Mouse (Mus musculus): Measurements from ENCODE around the gene 1700017D01Rik. TPM values are rescaled to one million over a fixed set of nuclear protein-coding genes. Genes with fewer than 3 reads are reported as not detected.
"Not testable (repeated sequence)": the region's sequence is repeated elsewhere in the genome, so short reads cannot be mapped to it uniquely, and the experiment has no call there.

The 1700017D01Rik gene
- total and polyA plus RNA-seq, 2 experiments from 2014 or later: not detected

GRCm38 (mm10) chr19:11065202-11065875 is 65.3 kb downstream of the 1700017D01Rik start:
- no peak overlapping the region for H3K9ac ChIP-seq (replicated peaks; ENCODE audit: low read length)
- no peak for DNase-seq (ENCODE audit: low spot score)
- no peaks in the 10 kb centered on the region for H3K9me3 ChIP-seq (ENCODE audit: low read length)
- no peak for TF ChIP-seq CTCF (IDR thresholded peaks at IDR 0.05; ENCODE audit: low read depth)
- no peaks in the 10 kb centered on the region for H3K27me3 ChIP-seq (ENCODE audit: insufficient read depth, low read length)
- H3K4me1 ChIP-seq (ENCODE audit: insufficient read depth, low read length): no peaks in the 10 kb centered on the region
- H3K27ac ChIP-seq: no peak overlapping the region
- ATAC-seq: no peak
- H3K36me3 ChIP-seq (ENCODE audit: insufficient read depth, low read length): no peaks in the 10 kb centered on the region
- H3K4me2 ChIP-seq (ENCODE audit: low read depth, low read length): no peak overlapping the region
- no peak overlapping the region for H3K4me3 ChIP-seq (ENCODE audit: low read length)
- 81% methylated on average over 2 of the region's 2 CpGs for WGBS

- no peaks in the 10 kb centered on the region for H3K4me1 ChIP-seq (ENCODE audit: insufficient read depth, low read length)
- H3K4me3 ChIP-seq (ENCODE audit: low read length): no peak overlapping the region
- no peak overlapping the region for H3K27ac ChIP-seq
- TF ChIP-seq CTCF (IDR thresholded peaks at IDR 0.05; ENCODE audit: low read depth): no peak
- H3K36me3 ChIP-seq (ENCODE audit: insufficient read depth, low read length): no peaks in the 10 kb centered on the region
- no peaks in the 10 kb centered on the region for H3K27me3 ChIP-seq (ENCODE audit: insufficient read depth, low read length)
- no peaks in the 10 kb centered on the region for H3K9me3 ChIP-seq (ENCODE audit: low read length)
- ATAC-seq (no peak), DNase-seq (ENCODE audit: low spot score) (no peak)
- H3K9ac ChIP-seq (replicated peaks; ENCODE audit: low read length): no peak overlapping the region
- no peak overlapping the region for H3K4me2 ChIP-seq (ENCODE audit: low read depth, low read length)
- WGBS: 85% methylated on average over 1 of the region's 1 CpGs
Measured at GRCm38 (mm10) chr19:11060900-11061299, 69.8 kb downstream of the 1700017D01Rik start.

GRCm38 (mm10) chr19:11059967-11060366 is 70.7 kb downstream of the 1700017D01Rik start:
- no peak overlapping the region for H3K27ac ChIP-seq
- no peaks in the 10 kb centered on the region for H3K36me3 ChIP-seq (ENCODE audit: insufficient read depth, low read length)
- TF ChIP-seq CTCF (IDR thresholded peaks at IDR 0.05; ENCODE audit: low read depth): no peak
- DNase-seq (ENCODE audit: low spot score) (no peak), ATAC-seq (no peak)
- H3K4me2 ChIP-seq (ENCODE audit: low read depth, low read length): no peak overlapping the region
- H3K4me1 ChIP-seq (ENCODE audit: insufficient read depth, low read length): no peaks in the 10 kb centered on the region
- H3K4me3 ChIP-seq (ENCODE audit: low read length): no peak overlapping the region
- H3K9me3 ChIP-seq (ENCODE audit: low read length): no peaks in the 10 kb centered on the region
- no peaks in the 10 kb centered on the region for H3K27me3 ChIP-seq (ENCODE audit: insufficient read depth, low read length)
- H3K9ac ChIP-seq (replicated peaks; ENCODE audit: low read length): no peak overlapping the region

- not testable (repeated sequence) for H3K27me3 ChIP-seq (ENCODE audit: insufficient read depth, low read length); H3K4me3 ChIP-seq (ENCODE audit: low read length); H3K4me2 ChIP-seq (ENCODE audit: low read depth, low read length); H3K36me3 ChIP-seq (ENCODE audit: insufficient read depth, low read length); H3K4me1 ChIP-seq (ENCODE audit: insufficient read depth, low read length); H3K27ac ChIP-seq; H3K9ac ChIP-seq (replicated peaks; ENCODE audit: low read length); DNase-seq (ENCODE audit: low spot score); H3K9me3 ChIP-seq (ENCODE audit: low read length); ATAC-seq
- 100% methylated on average over 1 of the region's 1 CpGs for WGBS
Measured at GRCm38 (mm10) chr19:11055700-11056099, 75.0 kb downstream of the 1700017D01Rik start.

GRCm38 (mm10) chr19:11053277-11053676 is 77.4 kb downstream of the 1700017D01Rik start:
- Histone ChIP-seq H3K9me3 (ENCODE audit: low read length) (no peaks in the 10 kb centered on the region), H3K4me1 (ENCODE audit: insufficient read depth, low read length) (no peaks in the 10 kb centered on the region), H3K27me3 (ENCODE audit: insufficient read depth, low read length) (no peaks in the 10 kb centered on the region), H3K4me2 (ENCODE audit: low read depth, low read length) (no peak overlapping the region), H3K36me3 (ENCODE audit: insufficient read depth, low read length) (no peaks in the 10 kb centered on the region), H3K9ac (replicated peaks; ENCODE audit: low read length) (no peak overlapping the region), H3K4me3 (ENCODE audit: low read length) (no peak overlapping the region), H3K27ac (no peak overlapping the region)
- TF ChIP-seq CTCF (IDR thresholded peaks at IDR 0.05; ENCODE audit: low read depth): no peak
- no peak for DNase-seq (ENCODE audit: low spot score)
- ATAC-seq: no peak
- 66% methylated on average over 3 of the region's 3 CpGs for WGBS

GRCm38 (mm10) chr19:11052877-11053276 is 77.8 kb downstream of the 1700017D01Rik start:
- H3K27me3 ChIP-seq (ENCODE audit: insufficient read depth, low read length): no peaks in the 10 kb centered on the region
- ATAC-seq (no peak), DNase-seq (ENCODE audit: low spot score) (no peak)
- no peak overlapping the region for H3K9ac ChIP-seq (replicated peaks; ENCODE audit: low read length)
- no peak overlapping the region for H3K4me2 ChIP-seq (ENCODE audit: low read depth, low read length)
- TF ChIP-seq CTCF (IDR thresholded peaks at IDR 0.05; ENCODE audit: low read depth): no peak
- no peaks in the 10 kb centered on the region for H3K36me3 ChIP-seq (ENCODE audit: insufficient read depth, low read length)
- H3K4me3 ChIP-seq (ENCODE audit: low read length): no peak overlapping the region
- 67% methylated on average over 5 of the region's 5 CpGs for WGBS
- no peaks in the 10 kb centered on the region for H3K9me3 ChIP-seq (ENCODE audit: low read length)
- H3K4me1 ChIP-seq (ENCODE audit: insufficient read depth, low read length): no peaks in the 10 kb centered on the region
- H3K27ac ChIP-seq: no peak overlapping the region

- H3K9ac ChIP-seq (replicated peaks; ENCODE audit: low read length): no peak overlapping the region
- no peak overlapping the region for H3K4me3 ChIP-seq (ENCODE audit: low read length)
- ATAC-seq (no peak), DNase-seq (ENCODE audit: low spot score) (no peak)
- no peaks in the 10 kb centered on the region for H3K27me3 ChIP-seq (ENCODE audit: insufficient read depth, low read length)
- TF ChIP-seq CTCF (IDR thresholded peaks at IDR 0.05; ENCODE audit: low read depth): no peak
- H3K9me3 ChIP-seq (ENCODE audit: low read length): no peaks in the 10 kb centered on the region
- no peaks in the 10 kb centered on the region for H3K36me3 ChIP-seq (ENCODE audit: insufficient read depth, low read length)
- WGBS: 83% methylated on average over 2 of the region's 2 CpGs
- H3K4me1 ChIP-seq (ENCODE audit: insufficient read depth, low read length): no peaks in the 10 kb centered on the region
- H3K27ac ChIP-seq: no peak overlapping the region
- no peak overlapping the region for H3K4me2 ChIP-seq (ENCODE audit: low read depth, low read length)
Measured at GRCm38 (mm10) chr19:11050286-11050685, 80.4 kb downstream of the 1700017D01Rik start.
